Mouse (Mus musculus) G1E (cell line): Measurements from ENCODE around the gene Hpf1.

ENCODE experiments used
- CTCF ChIP-seq: IDR thresholded peaks from 2 replicates; pipeline ENCODE4 v1.5.1; 2012; ENCODE audit warnings: low read depth, low read length, inconsistent platforms, mixed read lengths
- TAL1 ChIP-seq: conservative IDR thresholded peaks from 2 replicates; pipeline ENCODE4 v1.6.1; 2012; ENCODE audit warnings: low read depth, low read length, inconsistent platforms, mixed read lengths

- TF ChIP-seq CTCF (no peak), TAL1 (no peak)
Observed at GRCm38 (mm10) chr8:60860749-60861148, 29.5 kb upstream of the Hpf1 start.
